Mouse (Mus musculus): ENCODE measurements around the gene Ppib. TPM values are rescaled to one million over a fixed set of nuclear protein-coding genes. Genes with fewer than 3 reads are reported as not detected.
A peak's percentile ranks its signal among the peaks of the same experiment; 100 is the strongest.

Gene Ppib
- polyA plus RNA-seq, 1 experiment from 2014 or later, result 376 TPM

DNA sequence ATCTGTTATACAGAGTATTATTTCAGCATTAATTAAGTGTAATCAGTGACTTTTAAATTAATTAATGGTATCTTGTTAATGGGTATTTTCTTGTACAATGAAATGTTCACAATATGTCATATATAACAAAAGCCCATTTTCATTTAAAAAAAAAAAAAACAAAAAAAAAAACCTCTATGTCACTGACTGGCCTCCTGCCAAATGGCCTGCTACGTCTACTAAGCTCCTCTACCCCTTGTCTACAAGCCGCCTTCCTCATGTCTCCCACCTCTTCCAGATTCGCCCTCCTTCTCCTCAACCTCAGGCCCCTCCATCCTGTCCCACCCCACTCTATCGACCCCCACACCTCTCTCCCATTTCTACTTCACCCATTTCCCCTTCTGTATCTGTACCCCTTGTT, 8.5 kb upstream of the Ppib start:
- H3K9ac ChIP-seq (ENCODE audit: low read depth, low read length), result no peak overlapping the region
- 76% methylated on average over 4 of the region's 4 CpGs for WGBS
- H3K9me3 ChIP-seq (ENCODE audit: control insufficient read depth, low read length), result no peaks in the 10 kb centered on the region
- no peaks in the 10 kb centered on the region for H3K4me1 ChIP-seq (ENCODE audit: control insufficient read depth, insufficient read depth, low read depth, low read length)
- H3K36me3 ChIP-seq (ENCODE audit: control insufficient read depth, insufficient read depth, low read length), result no peaks in the 10 kb centered on the region
- no peak overlapping the region for H3K4me2 ChIP-seq (ENCODE audit: low read length)
- ATAC-seq, result no peak
- no peak overlapping the region for H3K27ac ChIP-seq (ENCODE audit: low read depth, low read length)
- H3K27me3 ChIP-seq (replicated peaks; ENCODE audit: control insufficient read depth, insufficient read depth, low read length), result no peaks in the 10 kb centered on the region
- H3K4me3 ChIP-seq (ENCODE audit: low read length), result no peak overlapping the region

DNA sequence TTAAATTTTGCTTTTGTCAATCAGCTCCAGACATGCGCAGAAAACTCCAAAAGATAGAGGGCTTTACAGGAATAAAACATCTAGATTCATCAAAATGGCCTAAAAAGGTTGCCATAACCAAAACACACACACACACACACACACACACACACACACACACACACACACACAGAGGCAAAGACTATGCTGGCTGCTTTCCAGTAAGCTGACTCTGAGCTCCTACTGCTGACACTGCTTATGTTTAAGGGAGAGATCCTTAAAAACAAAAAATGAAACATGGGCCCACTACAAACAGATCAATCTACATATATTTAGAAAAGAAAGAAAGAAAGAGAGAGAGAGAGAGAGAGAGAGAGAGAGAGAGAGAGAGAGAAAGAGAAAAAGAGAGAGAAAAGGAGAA, 7.3 kb upstream of the Ppib start:
- 97% methylated on average over 1 of the region's 1 CpGs for WGBS
- Histone ChIP-seq H3K27me3 (replicated peaks; ENCODE audit: control insufficient read depth, insufficient read depth, low read length) (no peaks in the 10 kb centered on the region), H3K4me1 (ENCODE audit: control insufficient read depth, insufficient read depth, low read depth, low read length) (no peaks in the 10 kb centered on the region), H3K9me3 (ENCODE audit: control insufficient read depth, low read length) (no peaks in the 10 kb centered on the region), H3K36me3 (ENCODE audit: control insufficient read depth, insufficient read depth, low read length) (no peaks in the 10 kb centered on the region), H3K4me3 (ENCODE audit: low read length) (no peak overlapping the region), H3K9ac (ENCODE audit: low read depth, low read length) (no peak overlapping the region), H3K27ac (ENCODE audit: low read depth, low read length) (no peak overlapping the region), H3K4me2 (ENCODE audit: low read length) (no peak overlapping the region)
- no peak for ATAC-seq

DNA sequence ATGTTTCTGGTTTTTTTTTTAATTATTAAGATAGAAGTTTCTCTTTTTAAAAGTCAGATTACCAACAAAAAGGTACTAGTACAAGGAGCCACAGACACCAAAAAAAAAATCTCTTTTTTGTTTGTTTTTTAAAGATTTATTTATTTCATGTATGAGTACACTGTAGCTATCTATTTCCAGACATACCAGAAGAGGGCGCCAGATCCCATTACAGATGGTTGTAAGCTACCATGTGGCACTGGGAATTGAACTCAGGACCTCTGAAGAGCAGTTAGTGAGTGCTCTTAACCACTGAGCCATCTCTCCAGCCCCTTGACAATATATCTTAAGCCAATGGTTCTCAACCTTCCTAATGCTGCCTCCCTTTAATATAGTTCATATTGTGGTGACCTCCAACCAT, 6.4 kb upstream of the Ppib start:
- Histone ChIP-seq H3K36me3 (ENCODE audit: control insufficient read depth, insufficient read depth, low read length) (no peaks in the 10 kb centered on the region), H3K9ac (ENCODE audit: low read depth, low read length) (no peak overlapping the region), H3K4me3 (ENCODE audit: low read length) (no peak overlapping the region), H3K4me1 (ENCODE audit: control insufficient read depth, insufficient read depth, low read depth, low read length) (no peaks in the 10 kb centered on the region), H3K4me2 (ENCODE audit: low read length) (no peak overlapping the region), H3K27ac (ENCODE audit: low read depth, low read length) (no peak overlapping the region), H3K9me3 (ENCODE audit: control insufficient read depth, low read length) (no peaks in the 10 kb centered on the region), H3K27me3 (replicated peaks; ENCODE audit: control insufficient read depth, insufficient read depth, low read length) (no peaks in the 10 kb centered on the region)
- 43% methylated on average over 1 of the region's 1 CpGs for WGBS
- ATAC-seq, result no peak

DNA sequence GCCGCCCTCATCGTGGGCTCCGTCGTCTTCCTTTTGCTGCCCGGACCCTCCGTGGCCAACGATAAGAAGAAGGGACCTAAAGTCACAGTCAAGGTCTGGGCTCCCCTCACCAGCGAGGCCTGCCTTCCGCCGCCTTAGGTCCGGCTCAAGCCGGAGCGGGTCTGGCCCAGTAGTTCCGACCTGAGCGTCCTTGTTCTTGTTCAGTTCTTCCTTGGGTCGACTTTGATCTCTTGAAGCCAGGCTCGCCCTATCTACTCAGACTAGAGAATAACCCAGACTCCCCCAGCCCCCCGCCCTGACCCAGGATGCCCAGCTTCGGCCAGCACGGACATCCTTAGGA, 256 bp downstream of the Ppib start:
- 0% methylated on average over 20 of the region's 20 CpGs for WGBS
- H3K9me3 ChIP-seq (ENCODE audit: control insufficient read depth, low read length), result no peaks in the 10 kb centered on the region
- H3K4me3 ChIP-seq (ENCODE audit: low read length), result peak overlapping the region; percentile 75
- peak overlapping the region; percentile 89 for H3K27ac ChIP-seq (ENCODE audit: low read depth, low read length)
- peak overlapping the region; percentile 83 for H3K4me2 ChIP-seq (ENCODE audit: low read length)
- H3K36me3 ChIP-seq (ENCODE audit: control insufficient read depth, insufficient read depth, low read length), result peaks cover 25% of the 10 kb centered on the region
- ATAC-seq, result peak; percentile 76
- H3K27me3 ChIP-seq (replicated peaks; ENCODE audit: control insufficient read depth, insufficient read depth, low read length), result no peaks in the 10 kb centered on the region
- peak overlapping the region; percentile 89 for H3K9ac ChIP-seq (ENCODE audit: low read depth, low read length)
- H3K4me1 ChIP-seq (ENCODE audit: control insufficient read depth, insufficient read depth, low read depth, low read length), result peaks cover 14% of the 10 kb centered on the region

DNA sequence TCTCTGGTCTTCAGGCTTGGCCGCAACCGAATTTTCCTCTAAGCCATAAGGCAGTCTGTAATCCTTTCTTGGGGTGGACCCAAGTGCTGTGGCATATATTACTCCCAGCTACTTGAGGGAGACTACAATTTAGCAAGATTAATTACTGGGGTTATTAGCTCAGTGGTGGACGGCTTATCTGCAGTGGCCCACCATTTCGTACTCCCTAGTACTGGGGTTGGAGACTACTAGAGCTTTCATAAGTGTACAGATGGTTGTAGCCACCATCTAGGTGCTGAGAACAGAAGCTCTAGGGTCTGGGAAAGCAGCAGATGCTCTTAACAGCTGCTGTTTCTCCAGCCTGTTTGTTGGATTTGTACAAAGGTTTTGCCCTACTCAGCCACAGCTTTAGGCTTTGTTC, 964 bp downstream of the Ppib start:
- 25% methylated on average over 4 of the region's 4 CpGs for WGBS
- Histone ChIP-seq H3K36me3 (ENCODE audit: control insufficient read depth, insufficient read depth, low read length) (peaks cover 31% of the 10 kb centered on the region), H3K9me3 (ENCODE audit: control insufficient read depth, low read length) (no peaks in the 10 kb centered on the region), H3K4me3 (ENCODE audit: low read length) (peak overlapping the region; percentile 75), H3K4me2 (ENCODE audit: low read length) (peak overlapping the region; percentile 83), H3K27me3 (replicated peaks; ENCODE audit: control insufficient read depth, insufficient read depth, low read length) (no peaks in the 10 kb centered on the region), H3K9ac (ENCODE audit: low read depth, low read length) (peak overlapping the region; percentile 89), H3K27ac (ENCODE audit: low read depth, low read length) (peak overlapping the region; percentile 16; the same call in 1 of the 2 replicates), H3K4me1 (ENCODE audit: control insufficient read depth, insufficient read depth, low read depth, low read length) (peaks cover 14% of the 10 kb centered on the region)
- no peak for ATAC-seq

DNA sequence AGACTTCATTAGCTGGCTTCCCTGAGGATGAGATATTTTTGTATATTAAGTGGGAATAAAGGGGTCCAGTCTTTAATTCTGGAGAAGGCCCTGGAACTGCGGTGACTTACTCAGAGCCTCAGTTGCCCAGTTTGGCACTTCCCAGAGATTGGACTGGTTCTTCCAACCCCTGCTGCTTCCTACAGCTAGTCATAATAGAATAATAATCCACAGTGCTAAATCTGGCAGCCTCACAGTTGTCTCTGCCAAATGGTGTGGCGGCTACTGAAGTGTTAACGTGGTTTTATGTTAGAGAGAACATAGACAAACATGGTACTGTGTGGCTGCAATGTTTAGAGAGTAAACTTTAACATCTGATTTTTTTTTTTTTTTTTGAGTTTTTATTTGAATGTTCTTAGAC, 1.6 kb downstream of the Ppib start:
- H3K9ac ChIP-seq (ENCODE audit: low read depth, low read length), result peak overlapping the region; percentile 89; the same call in 1 of the 2 replicates
- no peak overlapping the region; the same call in 1 of the 2 replicates for H3K4me3 ChIP-seq (ENCODE audit: low read length)
- peaks cover 14% of the 10 kb centered on the region for H3K4me1 ChIP-seq (ENCODE audit: control insufficient read depth, insufficient read depth, low read depth, low read length)
- no peak for ATAC-seq
- H3K27me3 ChIP-seq (replicated peaks; ENCODE audit: control insufficient read depth, insufficient read depth, low read length), result no peaks in the 10 kb centered on the region
- no peak overlapping the region for H3K27ac ChIP-seq (ENCODE audit: low read depth, low read length)
- peak overlapping the region; percentile 83 for H3K4me2 ChIP-seq (ENCODE audit: low read length)
- no peaks in the 10 kb centered on the region for H3K9me3 ChIP-seq (ENCODE audit: control insufficient read depth, low read length)
- 76% methylated on average over 3 of the region's 3 CpGs for WGBS
- peaks cover 37% of the 10 kb centered on the region for H3K36me3 ChIP-seq (ENCODE audit: control insufficient read depth, insufficient read depth, low read length)

DNA sequence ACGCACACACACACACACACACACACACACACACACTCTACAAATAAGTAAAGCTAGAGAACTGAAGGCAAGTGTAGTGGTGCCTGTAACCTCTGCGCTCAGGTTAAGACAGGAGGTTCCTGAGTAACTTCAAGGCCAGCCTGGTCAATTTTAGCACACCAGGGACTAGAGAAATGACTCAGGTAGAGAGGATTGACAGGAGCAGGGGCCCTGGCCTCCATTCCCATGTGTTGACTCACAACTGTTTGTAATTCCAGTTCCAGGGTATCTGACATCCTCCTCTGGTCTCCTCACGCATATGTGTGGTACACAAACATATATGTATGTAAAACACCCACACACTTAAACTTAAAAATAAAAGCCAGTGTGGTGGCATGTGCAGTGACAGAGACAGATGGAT, 3.4 kb downstream of the Ppib start:
- peaks cover 43% of the 10 kb centered on the region for H3K36me3 ChIP-seq (ENCODE audit: control insufficient read depth, insufficient read depth, low read length)
- WGBS, result 98% methylated on average over 3 of the region's 3 CpGs
- 0 out of 2 replicates have a peak, but pooled peaks cover 8% of the 10 kb centered on the region for H3K27me3 ChIP-seq (replicated peaks; ENCODE audit: control insufficient read depth, insufficient read depth, low read length)
- no peak overlapping the region for H3K4me3 ChIP-seq (ENCODE audit: low read length)
- H3K4me1 ChIP-seq (ENCODE audit: control insufficient read depth, insufficient read depth, low read depth, low read length), result peaks cover 14% of the 10 kb centered on the region
- no peak overlapping the region for H3K9ac ChIP-seq (ENCODE audit: low read depth, low read length)
- H3K27ac ChIP-seq (ENCODE audit: low read depth, low read length), result no peak overlapping the region
- H3K4me2 ChIP-seq (ENCODE audit: low read length), result no peak overlapping the region
- no peaks in the 10 kb centered on the region for H3K9me3 ChIP-seq (ENCODE audit: control insufficient read depth, low read length)
- no peak for ATAC-seq

DNA sequence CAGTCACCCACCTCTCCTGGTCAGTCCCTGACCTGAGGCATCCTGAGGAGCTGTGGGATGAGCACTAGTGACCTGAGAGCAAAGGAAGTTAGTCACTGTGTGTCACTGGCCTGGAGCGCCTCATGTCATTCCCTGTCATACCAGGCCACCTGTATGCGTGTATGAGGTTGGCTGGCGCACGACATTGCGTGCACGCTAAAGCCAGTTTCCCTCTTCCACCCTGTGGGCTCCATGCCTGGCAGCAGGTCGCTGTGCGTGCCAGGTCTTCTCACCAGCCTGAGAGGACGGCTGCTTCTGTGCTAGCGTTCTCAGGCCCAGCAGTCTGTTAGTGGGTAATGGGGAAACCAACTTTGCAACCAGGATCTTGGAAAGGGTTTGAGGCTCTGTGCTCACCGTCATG, 4.3 kb downstream of the Ppib start:
- Histone ChIP-seq H3K27me3 (replicated peaks; ENCODE audit: control insufficient read depth, insufficient read depth, low read length) (0 out of 2 replicates have a peak, but pooled peaks cover 8% of the 10 kb centered on the region), H3K9me3 (ENCODE audit: control insufficient read depth, low read length) (no peaks in the 10 kb centered on the region), H3K9ac (ENCODE audit: low read depth, low read length) (no peak overlapping the region), H3K4me3 (ENCODE audit: low read length) (no peak overlapping the region), H3K4me2 (ENCODE audit: low read length) (no peak overlapping the region), H3K27ac (ENCODE audit: low read depth, low read length) (no peak overlapping the region), H3K36me3 (ENCODE audit: control insufficient read depth, insufficient read depth, low read length) (peaks cover 43% of the 10 kb centered on the region), H3K4me1 (ENCODE audit: control insufficient read depth, insufficient read depth, low read depth, low read length) (peaks cover 21% of the 10 kb centered on the region)
- 95% methylated on average over 11 of the region's 11 CpGs for WGBS
- no peak for ATAC-seq

DNA sequence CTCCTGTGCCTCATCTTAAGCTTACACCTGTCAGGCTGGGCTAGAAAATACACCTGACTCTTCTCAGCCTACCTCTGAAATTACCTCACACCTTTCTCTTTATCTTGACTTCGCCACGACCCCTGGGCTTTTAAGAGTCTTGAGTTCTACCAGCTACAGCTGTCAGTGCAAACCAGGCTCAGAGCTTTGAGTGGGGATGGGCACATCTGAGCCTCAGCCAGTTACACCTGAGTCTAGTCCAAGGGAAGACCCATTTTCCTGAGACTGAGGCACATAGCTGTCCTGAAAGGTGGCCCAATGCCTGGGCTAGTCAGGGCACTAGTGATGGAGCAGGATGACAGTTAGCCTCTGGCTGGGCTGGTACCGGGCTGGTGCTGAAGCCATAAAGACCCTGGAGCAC, 6.8 kb downstream of the Ppib start:
- H3K4me2 ChIP-seq (ENCODE audit: low read length), result no peak overlapping the region
- H3K4me3 ChIP-seq (ENCODE audit: low read length), result no peak overlapping the region
- H3K4me1 ChIP-seq (ENCODE audit: control insufficient read depth, insufficient read depth, low read depth, low read length), result peaks cover 10% of the 10 kb centered on the region
- no peak for ATAC-seq
- H3K9ac ChIP-seq (ENCODE audit: low read depth, low read length), result no peak overlapping the region
- H3K27me3 ChIP-seq (replicated peaks; ENCODE audit: control insufficient read depth, insufficient read depth, low read length), result 0 out of 2 replicates have a peak, but pooled peaks cover 8% of the 10 kb centered on the region
- WGBS, result 90% methylated on average over 3 of the region's 3 CpGs
- H3K27ac ChIP-seq (ENCODE audit: low read depth, low read length), result no peak overlapping the region
- H3K9me3 ChIP-seq (ENCODE audit: control insufficient read depth, low read length), result no peaks in the 10 kb centered on the region
- peaks cover 43% of the 10 kb centered on the region for H3K36me3 ChIP-seq (ENCODE audit: control insufficient read depth, insufficient read depth, low read length)

DNA sequence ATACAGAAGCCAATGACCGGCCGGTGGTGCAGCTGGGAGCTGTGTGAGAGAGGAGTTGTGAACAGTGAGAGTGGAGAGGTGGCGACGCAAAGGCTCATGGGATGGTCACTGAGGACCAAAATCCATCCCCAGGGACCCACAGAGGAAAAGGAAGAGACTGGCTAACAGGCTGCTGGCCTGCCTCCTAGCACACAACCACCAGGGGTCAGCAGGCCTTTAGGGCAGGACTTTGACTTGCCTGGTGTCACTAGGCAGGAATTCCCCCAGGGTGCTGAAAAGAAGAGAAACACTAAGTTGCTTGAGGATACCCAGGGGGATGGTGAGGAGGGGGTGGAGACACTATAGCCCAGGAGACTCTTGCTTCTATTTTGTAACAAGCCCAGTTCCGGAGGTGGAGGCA, 7.5 kb downstream of the Ppib start:
- Histone ChIP-seq H3K4me2 (ENCODE audit: low read length) (no peak overlapping the region), H3K9ac (ENCODE audit: low read depth, low read length) (no peak overlapping the region), H3K27ac (ENCODE audit: low read depth, low read length) (no peak overlapping the region), H3K9me3 (ENCODE audit: control insufficient read depth, low read length) (no peaks in the 10 kb centered on the region), H3K4me1 (ENCODE audit: control insufficient read depth, insufficient read depth, low read depth, low read length) (peaks cover 10% of the 10 kb centered on the region), H3K36me3 (ENCODE audit: control insufficient read depth, insufficient read depth, low read length) (peaks cover 41% of the 10 kb centered on the region), H3K27me3 (replicated peaks; ENCODE audit: control insufficient read depth, insufficient read depth, low read length) (0 out of 2 replicates have a peak, but pooled peaks cover 8% of the 10 kb centered on the region), H3K4me3 (ENCODE audit: low read length) (no peak overlapping the region)
- no peak for ATAC-seq
- WGBS, result 30% methylated on average over 5 of the region's 5 CpGs

Measured in hindbrain, embryonic 16.5 days (tissue).